Mouse (Mus musculus): ENCODE measurements at regions not wholly inside any gene's neighbourhood (a gene's known extent, or its start where the extent isn't known, plus 50 kb on each side); places are given as distances from the start of the nearest gene placed in this dataset.

- Histone ChIP-seq H3K9ac (ENCODE audit: low read depth, low read length) (no peak overlapping the region), H3K27ac (ENCODE audit: low read length) (no peak overlapping the region), H3K4me2 (ENCODE audit: low read depth, low read length) (no peak overlapping the region), H3K27me3 (ENCODE audit: control insufficient read depth, insufficient read depth, low read depth, low read length) (peaks cover 15% of the 10 kb centered on the region), H3K4me3 (ENCODE audit: low read depth, low read length) (no peak overlapping the region), H3K9me3 (replicated peaks; ENCODE audit: control insufficient read depth, low read length) (peaks cover 4% of the 10 kb centered on the region; the same call in 1 of the 2 replicates), H3K4me1 (ENCODE audit: control insufficient read depth, low read depth, low read length) (no peaks in the 10 kb centered on the region), H3K36me3 (ENCODE audit: control insufficient read depth, insufficient read depth) (no peaks in the 10 kb centered on the region)
- 69% methylated on average over 9 of the region's 9 CpGs for WGBS (ENCODE audit: insufficient replicate concordance)
- ATAC-seq (ENCODE audit: low read depth) = no peak
Observed at GRCm38 (mm10) chr11:114563172-114563571, 105.2 kb upstream of the Rpl38 start.

GRCm38 (mm10) chr11:114554576-114554975 is 113.7 kb upstream of the Rpl38 start:
- Histone ChIP-seq H3K4me3 (ENCODE audit: low read depth, low read length) (no peak overlapping the region), H3K27me3 (ENCODE audit: control insufficient read depth, insufficient read depth, low read depth, low read length) (no peaks in the 10 kb centered on the region; the same call in 1 of the 2 replicates), H3K9me3 (replicated peaks; ENCODE audit: control insufficient read depth, low read length) (no peaks in the 10 kb centered on the region), H3K27ac (ENCODE audit: low read length) (no peak overlapping the region), H3K9ac (ENCODE audit: low read depth, low read length) (no peak overlapping the region), H3K4me2 (ENCODE audit: low read depth, low read length) (no peak overlapping the region), H3K36me3 (ENCODE audit: control insufficient read depth, insufficient read depth) (no peaks in the 10 kb centered on the region), H3K4me1 (ENCODE audit: control insufficient read depth, low read depth, low read length) (peaks cover 3% of the 10 kb centered on the region)
- 26% methylated on average over 5 of the region's 5 CpGs for WGBS (ENCODE audit: insufficient replicate concordance)
- ATAC-seq (ENCODE audit: low read depth) = no peak

DNA sequence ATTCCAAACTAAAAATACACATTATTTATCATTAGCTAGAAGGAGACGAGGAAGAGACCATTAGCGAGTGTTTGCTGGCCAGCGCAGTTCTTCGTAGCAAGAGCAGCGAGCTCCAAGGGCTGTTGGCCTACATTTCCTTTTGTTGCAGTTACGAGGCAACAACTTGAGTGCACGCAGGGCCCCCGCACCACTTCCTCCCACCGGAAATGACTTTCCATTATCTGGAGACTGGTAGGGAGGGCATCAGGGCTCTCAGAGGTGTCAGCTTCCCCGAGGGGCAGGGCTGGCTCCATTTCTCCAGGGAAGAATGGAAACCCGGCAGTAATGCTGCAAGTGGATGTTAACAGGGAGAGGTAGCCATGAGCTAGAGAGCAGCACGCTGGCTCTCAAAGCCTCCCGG is 114.3 kb upstream of the Rpl38 start:
- H3K27ac ChIP-seq (ENCODE audit: low read length) = no peak overlapping the region
- H3K9me3 ChIP-seq (replicated peaks; ENCODE audit: control insufficient read depth, low read length) = no peaks in the 10 kb centered on the region
- no peaks in the 10 kb centered on the region for H3K36me3 ChIP-seq (ENCODE audit: control insufficient read depth, insufficient read depth)
- H3K27me3 ChIP-seq (ENCODE audit: control insufficient read depth, insufficient read depth, low read depth, low read length) = no peaks in the 10 kb centered on the region; the same call in 1 of the 2 replicates
- no peak overlapping the region for H3K9ac ChIP-seq (ENCODE audit: low read depth, low read length)
- no peak overlapping the region for H3K4me3 ChIP-seq (ENCODE audit: low read depth, low read length)
- ATAC-seq (ENCODE audit: low read depth) = no peak
- peaks cover 3% of the 10 kb centered on the region for H3K4me1 ChIP-seq (ENCODE audit: control insufficient read depth, low read depth, low read length)
- H3K4me2 ChIP-seq (ENCODE audit: low read depth, low read length) = no peak overlapping the region
- WGBS (ENCODE audit: insufficient replicate concordance) = 15% methylated on average over 13 of the region's 13 CpGs

- no peak for ATAC-seq (ENCODE audit: low read depth)
- Histone ChIP-seq H3K27ac (ENCODE audit: low read length) (no peak overlapping the region), H3K4me1 (ENCODE audit: control insufficient read depth, low read depth, low read length) (peaks cover 3% of the 10 kb centered on the region), H3K4me2 (ENCODE audit: low read depth, low read length) (no peak overlapping the region), H3K9ac (ENCODE audit: low read depth, low read length) (no peak overlapping the region), H3K4me3 (ENCODE audit: low read depth, low read length) (no peak overlapping the region), H3K9me3 (replicated peaks; ENCODE audit: control insufficient read depth, low read length) (no peaks in the 10 kb centered on the region), H3K27me3 (ENCODE audit: control insufficient read depth, insufficient read depth, low read depth, low read length) (no peaks in the 10 kb centered on the region), H3K36me3 (ENCODE audit: control insufficient read depth, insufficient read depth) (no peaks in the 10 kb centered on the region)
- WGBS (ENCODE audit: insufficient replicate concordance) = 69% methylated on average over 7 of the region's 7 CpGs
Observed at GRCm38 (mm10) chr11:114552176-114552575, 116.1 kb upstream of the Rpl38 start.

GRCm38 (mm10) chr11:114551262-114551661 is 117.1 kb upstream of the Rpl38 start:
- no peak overlapping the region for H3K4me3 ChIP-seq (ENCODE audit: low read depth, low read length)
- H3K27me3 ChIP-seq (ENCODE audit: control insufficient read depth, insufficient read depth, low read depth, low read length) = no peaks in the 10 kb centered on the region
- H3K9ac ChIP-seq (ENCODE audit: low read depth, low read length) = no peak overlapping the region
- WGBS (ENCODE audit: insufficient replicate concordance) = 64% methylated on average over 4 of the region's 4 CpGs
- H3K27ac ChIP-seq (ENCODE audit: low read length) = no peak overlapping the region
- H3K4me1 ChIP-seq (ENCODE audit: control insufficient read depth, low read depth, low read length) = peaks cover 3% of the 10 kb centered on the region
- no peak for ATAC-seq (ENCODE audit: low read depth)
- no peaks in the 10 kb centered on the region for H3K9me3 ChIP-seq (replicated peaks; ENCODE audit: control insufficient read depth, low read length)
- H3K4me2 ChIP-seq (ENCODE audit: low read depth, low read length) = no peak overlapping the region
- H3K36me3 ChIP-seq (ENCODE audit: control insufficient read depth, insufficient read depth) = no peaks in the 10 kb centered on the region

DNA sequence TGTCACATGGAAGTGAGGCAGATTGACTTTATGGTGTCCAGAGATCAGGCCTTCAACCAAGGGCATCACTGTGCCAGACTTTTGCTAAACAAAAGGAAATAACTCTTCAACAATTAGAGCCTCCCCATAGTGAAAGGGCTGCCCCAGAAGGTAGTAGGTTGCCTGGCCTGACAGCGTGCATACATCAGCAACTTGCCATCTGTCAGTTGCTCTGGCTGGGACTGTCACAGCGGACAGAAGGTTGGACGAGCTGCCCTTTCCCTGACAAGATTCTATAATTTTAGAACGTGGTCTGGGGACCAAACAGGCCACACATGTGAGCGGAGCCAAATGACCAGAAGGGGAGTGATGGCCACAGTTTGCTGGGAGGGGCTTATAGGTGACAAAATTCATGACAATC is 119.7 kb upstream of the Rpl38 start:
- no peak overlapping the region for H3K4me2 ChIP-seq (ENCODE audit: low read depth, low read length)
- peaks cover 2% of the 10 kb centered on the region for H3K4me1 ChIP-seq (ENCODE audit: control insufficient read depth, low read depth, low read length)
- H3K9ac ChIP-seq (ENCODE audit: low read depth, low read length) = no peak overlapping the region
- no peaks in the 10 kb centered on the region for H3K9me3 ChIP-seq (replicated peaks; ENCODE audit: control insufficient read depth, low read length)
- H3K36me3 ChIP-seq (ENCODE audit: control insufficient read depth, insufficient read depth) = no peaks in the 10 kb centered on the region
- no peaks in the 10 kb centered on the region for H3K27me3 ChIP-seq (ENCODE audit: control insufficient read depth, insufficient read depth, low read depth, low read length)
- ATAC-seq (ENCODE audit: low read depth) = no peak
- no peak overlapping the region for H3K27ac ChIP-seq (ENCODE audit: low read length)
- no peak overlapping the region for H3K4me3 ChIP-seq (ENCODE audit: low read depth, low read length)
- 53% methylated on average over 5 of the region's 5 CpGs for WGBS (ENCODE audit: insufficient replicate concordance)

- H3K27ac ChIP-seq (ENCODE audit: low read length) = no peak overlapping the region
- H3K27me3 ChIP-seq (ENCODE audit: control insufficient read depth, insufficient read depth, low read depth, low read length) = no peaks in the 10 kb centered on the region
- no peaks in the 10 kb centered on the region for H3K9me3 ChIP-seq (replicated peaks; ENCODE audit: control insufficient read depth, low read length)
- no peak overlapping the region for H3K4me3 ChIP-seq (ENCODE audit: low read depth, low read length)
- WGBS (ENCODE audit: insufficient replicate concordance) = 69% methylated on average over 3 of the region's 3 CpGs
- H3K9ac ChIP-seq (ENCODE audit: low read depth, low read length) = no peak overlapping the region
- ATAC-seq (ENCODE audit: low read depth) = no peak
- H3K4me2 ChIP-seq (ENCODE audit: low read depth, low read length) = no peak overlapping the region
- H3K4me1 ChIP-seq (ENCODE audit: control insufficient read depth, low read depth, low read length) = no peaks in the 10 kb centered on the region
- H3K36me3 ChIP-seq (ENCODE audit: control insufficient read depth, insufficient read depth) = no peaks in the 10 kb centered on the region
Observed at GRCm38 (mm10) chr11:114544212-114544611, 124.1 kb upstream of the Rpl38 start.

- no peak for ATAC-seq (ENCODE audit: low read depth)
- H3K9me3 ChIP-seq (replicated peaks; ENCODE audit: control insufficient read depth, low read length) = no peaks in the 10 kb centered on the region
- 52% methylated on average over 8 of the region's 8 CpGs for WGBS (ENCODE audit: insufficient replicate concordance)
Observed at GRCm38 (mm10) chr11:114542167-114542566, 126.2 kb upstream of the Rpl38 start.

DNA sequence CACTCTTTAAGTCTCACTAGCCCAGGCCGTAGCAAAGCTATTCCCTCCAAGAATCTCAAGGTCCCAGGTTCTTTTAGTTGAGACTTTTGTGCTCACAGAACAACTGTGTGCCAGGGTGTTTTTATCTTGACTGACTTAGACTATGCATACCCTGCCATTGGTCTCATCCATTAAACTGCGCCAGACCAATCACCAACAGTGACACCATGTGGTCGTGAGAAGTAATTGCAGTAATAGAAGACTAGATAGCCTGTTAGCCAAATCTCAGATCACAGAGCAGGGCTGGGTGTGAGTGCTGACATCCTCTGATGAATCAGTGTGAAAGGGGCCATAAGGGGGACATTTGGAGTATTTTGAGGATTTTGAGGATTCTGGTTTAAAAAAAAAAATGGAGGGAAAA is 127.8 kb upstream of the Rpl38 start:
- no peak for ATAC-seq (ENCODE audit: low read depth)
- H3K4me1 ChIP-seq (ENCODE audit: control insufficient read depth, low read depth, low read length) = no peaks in the 10 kb centered on the region
- 63% methylated on average over 3 of the region's 3 CpGs for WGBS (ENCODE audit: insufficient replicate concordance)
- no peak overlapping the region for H3K9ac ChIP-seq (ENCODE audit: low read depth, low read length)
- H3K36me3 ChIP-seq (ENCODE audit: control insufficient read depth, insufficient read depth) = no peaks in the 10 kb centered on the region
- H3K9me3 ChIP-seq (replicated peaks; ENCODE audit: control insufficient read depth, low read length) = no peaks in the 10 kb centered on the region
- H3K27ac ChIP-seq (ENCODE audit: low read length) = no peak overlapping the region
- H3K4me3 ChIP-seq (ENCODE audit: low read depth, low read length) = no peak overlapping the region
- no peaks in the 10 kb centered on the region for H3K27me3 ChIP-seq (ENCODE audit: control insufficient read depth, insufficient read depth, low read depth, low read length)
- H3K4me2 ChIP-seq (ENCODE audit: low read depth, low read length) = no peak overlapping the region

More at GRCm38 (mm10) chr11:114542167-114542566, 126.2 kb upstream of the Rpl38 start:
- Histone ChIP-seq H3K4me1 (ENCODE audit: control insufficient read depth, low read depth, low read length) (no peaks in the 10 kb centered on the region), H3K4me2 (ENCODE audit: low read depth, low read length) (no peak overlapping the region), H3K4me3 (ENCODE audit: low read depth, low read length) (no peak overlapping the region), H3K27me3 (ENCODE audit: control insufficient read depth, insufficient read depth, low read depth, low read length) (no peaks in the 10 kb centered on the region), H3K36me3 (ENCODE audit: control insufficient read depth, insufficient read depth) (no peaks in the 10 kb centered on the region), H3K27ac (ENCODE audit: low read length) (no peak overlapping the region), H3K9ac (ENCODE audit: low read depth, low read length) (no peak overlapping the region)

Measured in liver, embryonic 16.5 days (tissue).